In the genomic region with DNA sequence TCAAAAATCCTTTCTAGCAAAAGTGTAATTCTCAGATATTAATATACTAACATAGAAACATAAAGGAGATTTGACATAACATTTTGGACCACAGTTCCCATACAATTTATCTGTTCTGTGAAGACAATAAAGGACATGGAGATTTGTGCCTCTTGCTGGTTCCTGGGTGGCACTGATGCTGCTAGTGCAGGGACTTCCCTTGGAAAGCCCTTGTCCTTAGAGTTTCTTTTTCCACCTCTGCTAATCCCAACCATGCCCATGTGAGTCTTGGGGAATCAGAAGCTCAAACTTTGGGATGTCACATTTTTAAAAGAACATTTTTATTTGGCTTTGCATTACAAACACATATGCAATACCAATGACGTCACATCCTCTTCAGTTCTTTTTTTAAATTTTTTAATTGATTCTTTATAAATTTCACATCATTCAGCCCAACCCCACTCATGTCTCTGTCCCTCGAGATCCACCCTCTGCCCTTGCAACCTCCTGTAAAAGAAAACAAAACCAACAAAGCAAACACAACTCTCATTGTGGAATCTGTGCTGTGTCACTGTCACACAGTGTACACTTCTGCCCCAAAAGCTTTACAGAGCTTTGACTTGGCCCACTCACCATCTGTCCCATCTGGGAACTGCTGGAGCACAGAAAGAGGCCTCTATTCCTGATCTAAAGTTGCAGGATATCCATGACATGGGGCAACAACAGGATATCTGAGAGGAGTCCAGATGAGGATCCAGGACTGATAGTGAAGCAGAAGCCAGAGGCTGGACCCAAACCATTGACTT, we compare ENCODE assay signal across 15 mouse cellular contexts.
"Had no signal": no experiment of that assay in that cellular context is flagged by ENCODE, and none has a peak within 500 bp of the region (broad histone marks: within the 10 kb centered on the region; RNA-seq: fewer than 3 reads in every experiment).

No protein-coding gene starts in this region.

- H3K27me3 ChIP-seq: neural tube, embryonic 15.5 days; stomach, embryonic 15.5 days had no signal

- H3K36me3 ChIP-seq: neural tube, embryonic 15.5 days; stomach, embryonic 15.5 days had no signal

- H3K4me3 ChIP-seq: neural tube, embryonic 15.5 days; stomach, embryonic 15.5 days had no signal

- H3K9ac ChIP-seq: neural tube, embryonic 15.5 days; stomach, embryonic 15.5 days had no signal

- H3K4me2 ChIP-seq: neural tube, embryonic 15.5 days; stomach, embryonic 15.5 days had no signal

- DNase-seq: retina, postnatal 1 day; right cerebral cortex, adult 18-20 months; right cerebral cortex, postnatal 14 days; right cerebral cortex, postnatal 25 days; right cerebral cortex, postnatal 4 days; spleen, adult 18-20 months; thymus, adult 18-20 months; thymus, adult 2 months; thymus, postnatal 14 days; thymus, postnatal 25 days; thymus, postnatal 36 days; thymus, postnatal 4 days had no signal

- H3K9me3 ChIP-seq: neural tube, embryonic 15.5 days; stomach, embryonic 15.5 days had no signal

- H3K27ac ChIP-seq: neural tube, embryonic 15.5 days; stomach, embryonic 15.5 days; stomach, postnatal 0 days had no signal

- H3K4me1 ChIP-seq: neural tube, embryonic 15.5 days; stomach, embryonic 15.5 days had no signal
